In genomic region chr1:89268806-89269205, GRCm38 (mm10) we compare ENCODE assay signal across 11 mouse cellular contexts.
DNase-seq lines count a peak whose midpoint lies in the region.
"Had no signal": no experiment of that assay in that cellular context is flagged by ENCODE, and none has a peak within 500 bp of the region (broad histone marks: within the 10 kb centered on the region; RNA-seq: fewer than 3 reads in every experiment).

No protein-coding gene starts in this region.

- DNase-seq in cerebellum, postnatal 10 days: peak; percentile 59 to 60
- DNase-seq in cerebellum, adult 9-11 months: no peak
- DNase-seq in kidney, postnatal 10 days: peak; percentile 40
- DNase-seq in kidney, postnatal 4 days: no peak
- DNase-seq in ovary, adult 18-20 months (ENCODE audit: low spot score): peak; percentile 50
- no peak for DNase-seq in ovary, postnatal 14 days (ENCODE audit: low spot score)
- DNase-seq in brain, adult 2 months (ENCODE audit: low read depth, low spot score): peak; percentile 12
- DNase-seq in layer of hippocampus, postnatal 25 days (ENCODE audit: extremely low spot score in 1 of 2, low spot score in 1 of 2): no peak
- DNase-seq: B cell, adult 2 months; cerebellum, adult 2 months; kidney, adult 9 months had no signal

Comparison
In these comparisons a context has a peak if more than half of its experiments do, and no peak if none do; other contexts are left out.
1. DNase-seq: peak in cerebellum, postnatal 10 days (2 of 2), kidney, postnatal 10 days (single experiment), ovary, adult 18-20 months (single experiment) and brain, adult 2 months (single experiment); none in cerebellum, adult 9-11 months (single experiment), kidney, postnatal 4 days (0 of 2), ovary, postnatal 14 days (single experiment) and layer of hippocampus, postnatal 25 days (0 of 2).